Mouse (Mus musculus) hindlimb bud, embryonic 11.5 days (tissue): ENCODE data around the gene Dars2.
"Not testable (repeated sequence)": the region's sequence is repeated elsewhere in the genome, so short reads cannot be mapped to it uniquely, and the experiment has no call there.

Experiments
- DNase-seq: peaks from one replicate; pipeline ENCODE4 v3.0.0-alpha.2; 2012; ENCODE audit warnings: low read depth, low spot score; ENCODE audit errors: extremely low spot score

Gene Dars2

GRCm38 (mm10) chr1:161035786-161036404, 34.6 kb downstream of the Dars2 start:
- no peak for DNase-seq

GRCm38 (mm10) chr1:161035281-161035785, 35.1 kb downstream of the Dars2 start:
- DNase-seq: no peak

GRCm38 (mm10) chr1:161034435-161035280, 35.8 kb downstream of the Dars2 start, which contains the start of gene Zbtb37:
Gene Zbtb37 (minus strand): TSS chr1:161034849.
- peak; percentile 99 for DNase-seq

- DNase-seq: no peak
Measured at GRCm38 (mm10) chr1:161033856-161034434, 36.5 kb downstream of the Dars2 start.

GRCm38 (mm10) chr1:161032345-161032744, 38.1 kb downstream of the Dars2 start:
- no peak for DNase-seq

GRCm38 (mm10) chr1:161031881-161032280, 38.6 kb downstream of the Dars2 start:
- DNase-seq: no peak

- no peak for DNase-seq
Measured at GRCm38 (mm10) chr1:161030058-161030457, 40.4 kb downstream of the Dars2 start.

- not testable (repeated sequence) for DNase-seq
Measured at GRCm38 (mm10) chr1:161028427-161028826, 42.0 kb downstream of the Dars2 start.

- no peak for DNase-seq
Measured at GRCm38 (mm10) chr1:161027196-161027595, 43.3 kb downstream of the Dars2 start.

GRCm38 (mm10) chr1:161025410-161026210, 44.8 kb downstream of the Dars2 start:
- DNase-seq: no peak

- no peak for DNase-seq
Measured at GRCm38 (mm10) chr1:161020051-161020450, 50.4 kb downstream of the Dars2 start.

GRCm38 (mm10) chr1:161016378-161016777, 54.1 kb downstream of the Dars2 start:
- DNase-seq: no peak

GRCm38 (mm10) chr1:161010436-161010835, 60.0 kb downstream of the Dars2 start:
- DNase-seq: no peak

- no peak for DNase-seq
Measured at GRCm38 (mm10) chr1:161008038-161008437, 62.4 kb downstream of the Dars2 start.

- no peak for DNase-seq
Measured at GRCm38 (mm10) chr1:161006471-161006870, 64.0 kb downstream of the Dars2 start.

GRCm38 (mm10) chr1:161005526-161005925, 64.9 kb downstream of the Dars2 start:
- no peak for DNase-seq

GRCm38 (mm10) chr1:161004942-161005341, 65.5 kb downstream of the Dars2 start:
- DNase-seq: no peak

GRCm38 (mm10) chr1:160993851-160994250, 76.6 kb downstream of the Dars2 start:
- no peak for DNase-seq
